Mouse (Mus musculus) G1E (cell line): ENCODE measurements around the gene St7.

Experiments used
- CTCF ChIP-seq: IDR thresholded peaks from 2 replicates; pipeline ENCODE4 v1.5.1; 2012; ENCODE audit warnings: low read depth, low read length, inconsistent platforms, mixed read lengths
- GATA1 ChIP-seq: IDR thresholded peaks from 2 replicates; pipeline ENCODE4 v1.6.1; 2012; ENCODE audit warnings: borderline replicate concordance, low read length, inconsistent platforms, mixed read lengths
- TAL1 ChIP-seq: conservative IDR thresholded peaks from 2 replicates; pipeline ENCODE4 v1.6.1; 2012; ENCODE audit warnings: low read depth, low read length, inconsistent platforms, mixed read lengths

- no peak for TF ChIP-seq CTCF
- no peak for TF ChIP-seq TAL1
- TF ChIP-seq GATA1, result no peak
These were observed 47.4 kb downstream of the St7 start for GRCm38 (mm10) chr6:17740128-17740527.
